Mouse (Mus musculus): ENCODE measurements around the gene Cps1.

DNA sequence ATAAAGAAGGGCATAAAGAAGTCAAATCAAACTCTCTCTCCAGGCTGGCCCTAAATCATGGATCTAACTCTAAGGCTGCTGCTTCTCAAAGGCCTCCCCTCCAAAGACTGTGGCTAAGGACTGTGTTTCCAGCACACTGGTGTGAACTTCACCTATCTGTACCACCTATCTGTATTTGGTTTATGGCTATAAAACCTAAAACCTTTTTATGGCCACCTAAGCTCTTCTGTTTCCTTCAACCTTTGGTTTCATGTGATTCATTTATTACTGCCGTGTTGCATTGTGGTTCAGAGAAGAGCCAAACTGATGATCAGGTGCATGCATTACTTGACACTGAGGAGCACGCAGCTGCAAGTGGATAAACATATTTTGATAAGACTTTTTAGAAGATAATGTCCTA lies 74.5 kb downstream of the Cps1 start:
- TF ChIP-seq CTCF (conservative IDR thresholded peaks at IDR 0.05; ENCODE audit: low read length) (no peak), NANOG (IDR thresholded peaks at IDR 0.05; ENCODE audit: borderline replicate concordance, low read length) (no peak), POU5F1 (IDR thresholded peaks at IDR 0.05; ENCODE audit: borderline replicate concordance, low read length) (no peak)
